ENCODE assay signal across 22 mouse cellular contexts in genomic region chr7:81687684-81688316, GRCm38 (mm10). TPM values are rescaled to one million over a fixed set of nuclear protein-coding genes. Genes with fewer than 3 reads are reported as not detected.
DNase-seq lines count a peak whose midpoint lies in the region; ATAC-seq and TF ChIP-seq lines count a peak whose summit lies in the region.
"Had no signal": no experiment of that assay in that cellular context is flagged by ENCODE, and none has a peak within 500 bp of the region (broad histone marks: within the 10 kb centered on the region; RNA-seq: fewer than 3 reads in every experiment).

No protein-coding gene starts in this region.

- no peak overlapping the region for H3K4me2 ChIP-seq in heart, embryonic 12.5 days
- H3K4me2 ChIP-seq in liver, embryonic 11.5 days: no peak overlapping the region
- no peak overlapping the region for H3K4me2 ChIP-seq in stomach, embryonic 14.5 days (replicated peaks; ENCODE audit: low read depth, low read length)
- H3K4me2 ChIP-seq: embryonic facial prominence, embryonic 12.5 days; forebrain, embryonic 13.5 days; limb, embryonic 12.5 days had no signal

- H3K9ac ChIP-seq in heart, embryonic 12.5 days: no peak overlapping the region
- peak overlapping the region; percentile 62 for H3K9ac ChIP-seq in liver, adult 2 months (ENCODE audit: low read depth, low read length)
- H3K9ac ChIP-seq in liver, embryonic 11.5 days (ENCODE audit: low read depth, low read length): no peak overlapping the region
- no peak overlapping the region for H3K9ac ChIP-seq in stomach, embryonic 14.5 days (replicated peaks; ENCODE audit: low read depth, low read length)
- H3K9ac ChIP-seq: embryonic facial prominence, embryonic 12.5 days; forebrain, embryonic 13.5 days; limb, embryonic 12.5 days had no signal

- ATAC-seq in heart, embryonic 12.5 days (ENCODE audit: insufficient number of reproducible peaks, low FRiP score): no peak
- ATAC-seq in liver, embryonic 11.5 days (replicated peaks; ENCODE audit: low FRiP score): no peak
- peak; percentile 46; the same call in 1 of the 2 replicates for ATAC-seq in stomach, embryonic 14.5 days (ENCODE audit: insufficient number of reproducible peaks, insufficient read depth, low FRiP score, low read depth)
- ATAC-seq: forebrain, embryonic 13.5 days; hindbrain, postnatal 0 days; Patski had no signal

- intact Hi-C loops in heart, postnatal 14 days (cut with DNase I): loop anchor here (2.0 kb wide), 1 partner anchor 19 kb away; the partner anchor contains the start of gene Homer2

- no peak overlapping the region for H3K4me3 ChIP-seq in heart, embryonic 12.5 days
- H3K4me3 ChIP-seq in liver, adult 2 months (ENCODE audit: insufficient read depth, low read depth, low read length): peak overlapping the region; percentile 38
- no peak overlapping the region for H3K4me3 ChIP-seq in liver, embryonic 11.5 days (ENCODE audit: low read depth, low read length)
- no peak overlapping the region for H3K4me3 ChIP-seq in stomach, embryonic 14.5 days (ENCODE audit: low read depth, low read length)
- H3K4me3 ChIP-seq: embryonic facial prominence, embryonic 12.5 days; erythroblast, embryonic 14.5 days; forebrain, embryonic 13.5 days; limb, embryonic 12.5 days had no signal

- 57% methylated on average over 6 of the region's 6 CpGs for WGBS in heart, embryonic 12.5 days
- WGBS in liver, adult 2 months: 8% methylated on average over 6 of the region's 6 CpGs
- 78% methylated on average over 6 of the region's 6 CpGs for WGBS in liver, embryonic 11.5 days
- WGBS in stomach, embryonic 14.5 days: 75% methylated on average over 6 of the region's 6 CpGs

- DNase-seq in heart, postnatal 14 days: no peak
- peak; percentile 86 for DNase-seq in liver, adult 2 months (ENCODE audit: extremely low read depth, low read depth, low spot score)
- DNase-seq in liver, embryonic 11.5 days (ENCODE audit: low spot score): no peak
- DNase-seq in NIH3T3 (ENCODE audit: low read depth): peak; percentile 73
- no peak for DNase-seq in cerebellum, adult 11 months
- DNase-seq in kidney, adult 9 months: no peak
- DNase-seq: adrenal gland, adult 8-10 months; cerebellum, postnatal 10 days; gastrocnemius, postnatal 10 days; kidney, adult 8-10 months; kidney, postnatal 4 days; lung, adult 2 months; lung, postnatal 36 days; thymus, postnatal 36 days had no signal

- H3K79me2 ChIP-seq in liver, adult 2 months (ENCODE audit: control insufficient read depth, insufficient read depth, low read length): peaks cover 9% of the 10 kb centered on the region; the same call in 1 of the 2 replicates

- H3K36me3 ChIP-seq in heart, embryonic 12.5 days: no peaks in the 10 kb centered on the region
- H3K36me3 ChIP-seq in liver, adult 2 months (ENCODE audit: control insufficient read depth, insufficient read depth, low read length): no peaks in the 10 kb centered on the region
- no peaks in the 10 kb centered on the region for H3K36me3 ChIP-seq in liver, embryonic 11.5 days (ENCODE audit: control insufficient read depth, insufficient read depth, low read length)
- no peaks in the 10 kb centered on the region for H3K36me3 ChIP-seq in stomach, embryonic 14.5 days (ENCODE audit: control insufficient read depth, insufficient read depth, low read length)
- H3K36me3 ChIP-seq: embryonic facial prominence, embryonic 12.5 days; limb, embryonic 12.5 days had no signal

- TF ChIP-seq POLR2A in liver, adult 2 months (IDR thresholded peaks at IDR 0.05; ENCODE audit: extremely low read depth, insufficient read depth, low read length): no peak

- H3K4me1 ChIP-seq in heart, embryonic 12.5 days (replicated peaks): peaks cover 83% of the 10 kb centered on the region
- peaks cover 44% of the 10 kb centered on the region for H3K4me1 ChIP-seq in liver, adult 2 months (ENCODE audit: control insufficient read depth, insufficient read depth, low read length)
- peaks cover 8% of the 10 kb centered on the region for H3K4me1 ChIP-seq in liver, embryonic 11.5 days (replicated peaks; ENCODE audit: control insufficient read depth, insufficient read depth, low read length)
- peaks cover 5% of the 10 kb centered on the region; the same call in 1 of the 2 replicates for H3K4me1 ChIP-seq in stomach, embryonic 14.5 days (ENCODE audit: control insufficient read depth, insufficient read depth, low read length)

- no peak for TF ChIP-seq CTCF in liver, adult 2 months (IDR thresholded peaks at IDR 0.05; ENCODE audit: low read depth, low read length)

- H3K9me3 ChIP-seq in heart, embryonic 12.5 days (replicated peaks): no peaks in the 10 kb centered on the region
- H3K9me3 ChIP-seq in liver, embryonic 11.5 days (ENCODE audit: control insufficient read depth, low read length): no peaks in the 10 kb centered on the region
- no peaks in the 10 kb centered on the region for H3K9me3 ChIP-seq in stomach, embryonic 14.5 days (ENCODE audit: control insufficient read depth, low read depth, low read length)
- H3K9me3 ChIP-seq: embryonic facial prominence, embryonic 12.5 days; forebrain, embryonic 13.5 days; limb, embryonic 12.5 days had no signal

- peak overlapping the region; percentile 70 for H3K27ac ChIP-seq in heart, embryonic 12.5 days (ENCODE audit: poor library complexity, severe bottlenecking)
- H3K27ac ChIP-seq in liver, adult 2 months (replicated peaks; ENCODE audit: insufficient read depth, low read depth, low read length): peak overlapping the region; percentile 94
- H3K27ac ChIP-seq in liver, embryonic 11.5 days (ENCODE audit: low read depth, low read length): no peak overlapping the region
- H3K27ac ChIP-seq in stomach, embryonic 14.5 days (ENCODE audit: low read length): no peak overlapping the region
- H3K27ac ChIP-seq: embryonic facial prominence, embryonic 12.5 days; forebrain, embryonic 13.5 days; hindbrain, postnatal 0 days; limb, embryonic 12.5 days had no signal

- H3K27me3 ChIP-seq in heart, embryonic 12.5 days (replicated peaks): no peaks in the 10 kb centered on the region
- no peaks in the 10 kb centered on the region for H3K27me3 ChIP-seq in liver, adult 2 months (ENCODE audit: control insufficient read depth, insufficient read depth, low read length)
- H3K27me3 ChIP-seq in liver, embryonic 11.5 days (replicated peaks; ENCODE audit: control insufficient read depth, insufficient read depth, low read length): no peaks in the 10 kb centered on the region
- H3K27me3 ChIP-seq in stomach, embryonic 14.5 days (ENCODE audit: control insufficient read depth, insufficient read depth, low read length): no peaks in the 10 kb centered on the region
- H3K27me3 ChIP-seq: embryonic facial prominence, embryonic 12.5 days; forebrain, embryonic 13.5 days; limb, embryonic 12.5 days; Patski had no signal

RNA-seq across cellular contexts. Expression of gene Homer2, which starts 19.5 kb away (rescaled TPM):
- polyA plus RNA-seq in heart, embryonic 12.5 days (2016; fragmentation: Nextera tagmentation; extraction: Ambion mirVana): 121 and 122 TPM in 2 replicates
- total RNA-seq in heart, postnatal 14 days (2021): 10 to 100 TPM; 69.7 to 70.8 TPM
- total RNA-seq in liver, adult 2 months (2014; rRNA removed): 30.9 and 32.2 TPM in 2 replicates
- polyA plus RNA-seq in liver, adult 2 months (2012; rRNA removed): 18.4 and 24.6 TPM in 2 replicates
- polyA plus RNA-seq in liver, embryonic 11.5 days (2014; fragmentation: Nextera tagmentation; extraction: Ambion mirVana): 16.0 and 17.7 TPM in 2 replicates
- 19.5 and 21.9 TPM in 2 replicates for polyA plus RNA-seq in stomach, embryonic 14.5 days (2014; fragmentation: Nextera tagmentation; extraction: Ambion mirVana)

Comparison
In these comparisons a context has a peak if more than half of its experiments do, and no peak if none do; other contexts are left out.
1. H3K27ac ChIP-seq: peak in heart, embryonic 12.5 days (single experiment) and liver, adult 2 months (single experiment); none in liver, embryonic 11.5 days (single experiment) and stomach, embryonic 14.5 days (single experiment).
2. DNase-seq: peak in liver, adult 2 months (single experiment) and NIH3T3 (single experiment); none in heart, postnatal 14 days (0 of 2), liver, embryonic 11.5 days (single experiment), cerebellum, adult 11 months (single experiment) and kidney, adult 9 months (single experiment).